Mouse (Mus musculus) cortical plate, adult 2 months (tissue): ENCODE measurements around the gene Zfp324.

ENCODE experiments used
- CTCF ChIP-seq: fragments of 200-500 bp; IDR thresholded peaks from 2 replicates; pipeline ENCODE4 v1.5.1; 2011; ENCODE audit warnings: mild to moderate bottlenecking, control low read depth, low read length; ENCODE audit not compliant: insufficient read depth; ENCODE audit errors: extremely low read depth
- POLR2A ChIP-seq: fragments of 200-500 bp; IDR thresholded peaks from 2 replicates; pipeline ENCODE4 v1.6.1; 2011; ENCODE audit warnings: mild to moderate bottlenecking, low read length, control low read depth; ENCODE audit not compliant: insufficient read depth; ENCODE audit errors: extremely low read depth

- TF ChIP-seq CTCF (no peak), POLR2A (no peak)
Observed at GRCm38 (mm10) chr7:12958948-12959347, 6.7 kb upstream of the Zfp324 start.
